Mouse (Mus musculus) right cerebral cortex, postnatal 25 days (tissue): ENCODE results near the gene Zcchc7.
"Not testable (repeated sequence)": the region's sequence is repeated elsewhere in the genome, so short reads cannot be mapped to it uniquely, and the experiment has no call there.

ENCODE experiments used
- DNase-seq: peaks from one replicate; pipeline ENCODE4 v3.0.0; 2022

Gene Zcchc7

GRCm38 (mm10) chr4:44755553-44756133 lies at the start of gene Zcchc7:
Gene Zcchc7 (plus strand): TSS chr4:44755877.
- DNase-seq, result no peak

GRCm38 (mm10) chr4:44705967-44706366 lies 49.7 kb upstream of the Zcchc7 start:
- no peak for DNase-seq

- no peak for DNase-seq
These were observed 48.8 kb upstream of the Zcchc7 start for GRCm38 (mm10) chr4:44706865-44707264.

DNA sequence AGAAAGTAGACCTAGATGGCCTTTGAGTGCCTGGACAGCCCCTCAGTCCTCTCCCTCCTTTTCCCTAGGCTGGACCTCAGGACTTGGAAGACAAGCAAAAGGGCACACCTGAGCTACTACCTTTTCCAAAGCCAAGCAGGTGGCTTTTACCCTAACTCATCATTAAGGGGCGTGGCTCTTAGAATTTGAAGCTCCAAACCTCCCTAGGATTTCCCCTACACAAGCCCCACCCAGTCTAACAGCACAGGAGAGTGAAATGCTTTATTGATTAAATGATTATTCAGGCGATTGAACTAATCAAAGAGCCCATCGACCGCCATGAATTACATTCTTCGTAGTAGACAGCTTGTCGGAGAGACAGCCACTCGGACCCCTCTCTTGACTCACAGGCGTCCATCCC lies 47.4 kb upstream of the Zcchc7 start:
- DNase-seq, result no peak

DNA sequence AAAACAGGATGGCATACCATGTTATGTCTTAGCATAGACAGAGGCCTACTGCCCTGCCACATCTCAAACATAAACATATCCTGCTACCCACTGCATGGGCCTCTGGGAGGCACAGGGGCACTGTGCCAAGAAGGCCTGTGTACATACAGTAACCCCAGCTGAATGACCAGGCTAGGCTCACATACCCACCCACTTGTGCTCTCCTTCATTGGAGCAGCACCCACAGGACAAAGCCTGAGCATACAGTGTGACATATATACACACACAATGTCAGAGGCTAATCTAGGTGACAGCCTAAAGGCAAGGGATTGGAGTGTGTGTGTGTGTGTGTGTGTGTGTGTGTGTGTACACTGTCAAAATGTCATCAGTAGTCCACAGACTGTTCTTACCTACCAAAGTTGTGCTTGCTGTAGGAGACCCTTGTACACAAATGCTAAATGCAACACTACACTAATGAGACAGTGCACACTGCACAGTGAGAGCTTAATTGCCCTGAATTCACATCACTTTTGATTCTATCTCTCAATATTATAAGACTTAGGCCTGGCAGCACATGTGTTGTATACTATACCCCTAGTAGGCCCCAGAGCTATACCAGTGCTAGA lies 46.5 kb upstream of the Zcchc7 start:
- DNase-seq, result no peak

DNA sequence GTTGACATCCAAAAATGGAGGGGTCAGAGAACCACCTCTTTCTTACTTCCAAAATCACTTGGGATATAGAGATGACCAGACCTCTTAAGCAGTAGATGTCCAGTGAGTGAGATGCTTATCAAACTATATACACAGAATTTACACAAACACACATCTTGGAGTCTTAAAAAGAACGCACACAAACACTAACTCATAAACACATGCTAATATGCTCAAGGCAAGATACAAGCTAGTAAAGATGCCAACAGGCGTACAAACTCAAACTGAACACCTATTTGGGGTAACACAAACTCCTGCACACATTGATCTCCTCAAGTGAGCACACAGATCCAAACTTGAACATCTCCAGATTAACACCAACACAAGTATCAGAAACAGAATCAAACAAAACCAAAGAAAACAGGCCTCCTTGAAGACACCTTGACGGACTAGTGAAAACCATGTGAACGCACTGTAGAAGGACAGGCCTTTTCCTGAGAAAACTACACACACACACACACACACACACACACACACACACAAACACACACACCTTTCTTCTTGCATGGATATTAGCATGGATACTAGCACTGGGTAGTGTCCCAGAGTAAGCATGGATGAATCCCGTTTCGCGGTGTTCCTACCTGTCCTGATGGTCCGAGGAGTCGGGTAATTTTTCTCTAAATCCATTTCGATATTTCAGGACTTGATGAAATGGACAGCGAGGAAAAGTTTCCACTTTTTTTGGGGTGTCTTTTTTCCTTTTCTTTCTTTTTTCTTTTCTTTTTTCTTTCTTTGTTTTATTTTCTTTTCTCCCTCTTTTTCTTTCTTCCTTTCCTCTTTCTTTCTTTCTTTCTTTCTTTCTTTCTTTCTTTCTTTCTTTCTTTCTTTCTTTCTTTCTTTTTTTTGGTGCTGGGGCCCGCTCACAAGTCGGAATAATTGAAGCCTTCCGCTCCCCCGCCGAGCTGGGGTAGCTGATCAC lies 45.7 kb upstream of the Zcchc7 start, which contains the start of gene Pax5:
TSS of gene Pax5 (minus strand) at position 748 of the 961 bp plus-strand sequence.
- no peak for DNase-seq

DNA sequence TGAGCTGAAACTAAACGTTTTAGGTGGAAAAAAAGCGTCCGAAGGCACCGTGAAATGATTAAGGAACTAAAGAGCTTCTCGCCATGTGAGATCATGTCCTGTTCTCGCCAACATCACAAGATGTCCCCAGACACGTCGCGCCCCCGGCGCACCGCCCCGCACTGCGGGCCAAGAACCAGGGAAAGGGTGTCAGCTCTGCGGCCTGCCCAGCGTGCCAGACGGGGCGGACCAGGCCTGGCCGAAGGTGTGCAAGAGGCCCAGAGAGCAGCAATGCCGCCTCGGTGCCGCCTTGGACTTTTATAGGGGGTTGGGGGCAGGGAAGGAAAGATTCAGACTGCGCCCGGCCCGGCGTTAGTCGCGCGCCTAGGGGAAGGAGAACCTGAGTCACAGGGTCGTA lies 45.0 kb upstream of the Zcchc7 start:
- DNase-seq, result no peak

DNA sequence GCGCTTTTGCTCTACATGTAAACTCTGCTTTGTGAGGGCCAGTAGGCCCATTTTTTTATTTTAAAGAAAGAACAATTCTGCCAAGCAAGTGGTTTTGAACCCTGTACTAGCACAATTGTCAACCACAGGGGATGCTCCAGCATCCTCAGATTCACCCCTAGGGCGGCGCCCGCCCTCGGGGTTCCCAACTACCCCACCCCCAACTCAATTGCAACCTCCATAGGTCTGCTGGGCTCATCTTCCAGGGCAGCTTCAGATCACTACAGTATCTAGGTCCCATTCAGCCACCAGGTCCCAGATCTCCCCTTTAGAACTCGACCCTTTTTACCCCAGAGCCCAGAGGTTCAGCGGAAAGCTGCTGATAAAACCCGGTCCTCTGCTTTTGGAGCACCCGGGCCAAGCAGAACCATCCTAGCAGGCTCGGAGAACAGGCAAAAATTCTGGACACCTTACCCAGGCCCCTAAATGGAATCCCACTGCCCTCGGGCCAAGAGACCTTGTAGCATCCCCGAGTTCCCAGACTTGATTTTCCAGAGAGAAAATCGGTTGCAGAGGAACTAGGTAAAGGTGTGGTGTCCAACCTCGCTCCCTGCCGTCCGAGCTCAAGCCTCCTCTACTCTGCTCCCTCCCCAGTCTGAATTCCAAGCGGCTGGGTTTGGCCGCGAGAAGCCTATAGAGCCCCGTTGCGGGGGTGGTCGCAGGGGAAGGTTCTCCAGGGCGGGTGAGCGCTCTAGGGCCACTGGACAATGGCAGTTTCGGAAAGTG lies 44.4 kb upstream of the Zcchc7 start:
- DNase-seq, result no peak

DNA sequence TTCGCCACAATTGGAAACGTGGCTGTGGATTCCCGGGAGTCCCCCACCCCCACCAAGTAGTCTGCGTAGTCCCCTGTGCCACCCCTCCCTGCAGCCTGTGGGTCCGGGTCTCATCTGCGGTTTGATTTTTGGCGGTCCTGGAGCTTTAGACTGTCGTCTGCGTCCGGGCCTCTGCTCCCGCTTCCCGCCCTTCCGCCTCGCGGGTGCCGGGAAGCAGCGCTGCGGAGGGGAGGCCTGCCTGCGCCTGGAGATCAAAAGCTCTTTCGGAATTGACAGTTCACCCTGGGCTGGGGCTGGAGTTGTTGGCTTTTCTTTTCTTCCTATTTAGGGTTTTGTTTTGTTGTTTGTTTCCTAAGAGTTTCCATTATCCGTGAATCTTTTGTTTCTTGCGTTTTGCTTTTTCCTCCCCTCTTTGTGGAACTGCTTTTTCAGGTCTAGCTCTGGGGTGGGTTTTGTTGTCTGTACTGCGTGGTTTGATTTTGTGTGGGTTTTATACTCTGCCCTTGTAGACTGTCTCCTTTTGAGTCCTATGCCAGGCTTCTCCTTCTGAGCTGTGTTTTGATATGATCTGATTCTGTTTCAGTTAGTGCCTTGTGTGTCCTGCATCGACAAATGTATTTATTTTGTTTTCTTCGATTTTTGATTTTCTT lies 43.5 kb upstream of the Zcchc7 start:
- no peak for DNase-seq

- DNase-seq, result peak; percentile 20
These were observed 42.7 kb upstream of the Zcchc7 start for GRCm38 (mm10) chr4:44712786-44713553.

GRCm38 (mm10) chr4:44713554-44714051 lies 42.1 kb upstream of the Zcchc7 start:
- DNase-seq, result no peak

GRCm38 (mm10) chr4:44714111-44714621 lies 41.5 kb upstream of the Zcchc7 start:
- no peak for DNase-seq

GRCm38 (mm10) chr4:44715621-44716160 lies 40.0 kb upstream of the Zcchc7 start:
- DNase-seq, result no peak

DNA sequence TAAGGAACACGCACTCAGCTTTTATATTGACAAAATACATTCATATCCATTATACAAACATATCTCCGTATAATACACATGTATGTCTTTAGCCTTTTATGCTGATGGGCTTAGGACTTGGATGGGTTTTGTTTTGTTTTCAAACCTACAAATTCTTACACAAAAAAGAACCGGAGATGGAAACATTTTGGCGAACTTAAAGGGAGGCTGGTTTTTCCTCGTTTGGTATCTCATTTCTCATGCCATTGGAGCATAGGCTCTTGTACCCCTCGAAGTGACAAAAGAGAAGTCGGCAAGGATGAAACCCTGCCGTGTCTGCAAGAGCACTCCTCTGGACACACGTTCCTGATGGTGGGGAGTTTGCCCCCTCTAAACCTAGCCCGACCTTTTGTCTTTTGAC lies 39.3 kb upstream of the Zcchc7 start:
- no peak for DNase-seq

- no peak for DNase-seq
These were observed 38.0 kb upstream of the Zcchc7 start for GRCm38 (mm10) chr4:44717676-44718075.

DNA sequence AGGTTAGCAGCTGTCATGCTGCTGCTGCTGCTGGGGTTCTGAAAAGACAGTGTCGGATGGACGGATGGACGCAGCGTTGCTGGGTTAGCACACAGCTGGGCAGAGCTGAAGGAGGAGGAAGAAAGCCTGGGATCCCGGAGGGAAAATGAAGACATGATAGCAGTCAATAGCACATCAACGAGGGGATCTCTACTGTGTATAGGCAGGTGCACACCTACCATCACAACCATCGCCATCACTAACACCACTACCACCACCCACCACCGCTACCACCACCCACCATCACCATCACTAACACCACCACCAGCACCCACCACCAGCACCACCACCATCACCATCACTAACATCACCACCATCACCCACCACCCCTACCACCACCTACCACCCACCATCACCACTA lies 35.6 kb upstream of the Zcchc7 start:
- no peak for DNase-seq

GRCm38 (mm10) chr4:44721237-44721636 lies 34.4 kb upstream of the Zcchc7 start:
- no peak for DNase-seq

GRCm38 (mm10) chr4:44740471-44740870 lies 15.2 kb upstream of the Zcchc7 start:
- no peak for DNase-seq

DNA sequence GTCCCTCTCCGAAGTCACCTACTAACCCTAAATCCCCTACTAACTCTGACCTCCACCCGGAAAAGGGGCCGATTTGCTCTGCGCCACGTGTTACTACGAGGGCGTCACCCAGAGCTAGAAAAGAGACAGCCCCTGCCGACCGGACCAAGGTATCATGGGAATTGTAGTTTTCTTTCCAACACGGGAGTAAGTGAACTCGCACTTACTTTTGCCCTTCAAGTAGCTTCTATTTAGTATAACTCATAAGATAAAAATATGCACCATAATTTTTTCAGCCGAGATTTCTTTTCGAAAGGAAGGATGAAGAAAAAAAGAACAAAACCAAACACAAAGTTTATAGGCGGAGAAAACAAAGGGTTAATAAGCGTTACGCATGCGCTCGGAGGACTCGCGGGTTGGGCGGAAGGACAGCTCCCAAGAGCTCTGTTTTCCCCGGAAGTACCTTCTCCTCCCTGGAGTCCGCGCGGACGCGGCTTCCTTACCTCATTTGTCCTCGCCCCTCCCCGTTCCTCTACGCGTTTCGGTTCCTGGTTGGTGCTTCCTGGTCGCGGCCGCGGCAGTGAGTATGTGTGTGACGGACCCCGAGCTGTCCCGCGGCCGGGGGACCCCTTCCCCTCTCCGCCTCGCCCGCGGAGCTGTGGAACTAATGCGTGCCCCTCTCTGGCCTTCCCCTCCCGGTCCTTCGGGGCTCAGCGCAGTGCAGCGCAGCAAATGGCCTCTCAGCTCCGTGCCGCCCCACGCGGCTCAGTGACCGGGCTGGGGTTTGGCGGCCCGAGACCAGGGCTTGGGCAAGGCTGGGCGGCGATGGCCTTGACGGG lies 666 bp downstream of the Zcchc7 start:
- peak; percentile 91 for DNase-seq

GRCm38 (mm10) chr4:44757131-44757530 lies 1.5 kb downstream of the Zcchc7 start:
- not testable (repeated sequence) for DNase-seq
